Mouse (Mus musculus) adrenal gland, postnatal 25 days (tissue): ENCODE measurements around the gene Prr14. TPM values are rescaled to one million over a fixed set of nuclear protein-coding genes. Genes with fewer than 3 reads are reported as not detected.
"Not testable (repeated sequence)": the region's sequence is repeated elsewhere in the genome, so short reads cannot be mapped to it uniquely, and the experiment has no call there.

Experiments
- DNase-seq: peaks from one replicate; pipeline ENCODE4 v3.0.0; 2021; ENCODE audit warnings: mixed read lengths
- long read RNA-seq: library from polyadenylated mRNA; stranded (forward); transcript quantifications from one replicate; pipeline ENCODE4 v2.0.0, GENCODE M21; 2021
- total RNA-seq: library from RNA; stranded (reverse); gene quantifications from 2 replicates; pipeline ENCODE4 v1.2.3, GENCODE M21; 2021

Prr14 gene
- total RNA-seq = 62.4 and 63.3 TPM in 2 replicates
- long read RNA-seq, transcript Prr14-201 (11 exons, 2,402 nt) = major isoform, 5 of 34 reads
- long read RNA-seq, partial matches to known transcripts = 11 of 34 reads
- long read RNA-seq, other reads (novel, unspliced or antisense) = 13 of 34 reads

- not testable (repeated sequence) for DNase-seq
Measured at GRCm38 (mm10) chr7:127459311-127459710, at the start of gene Prr14. Prr14 (plus strand) TSS chr7:127459611.

- DNase-seq = no peak
Measured at GRCm38 (mm10) chr7:127411418-127411817, 48.0 kb upstream of the Prr14 start.

DNA sequence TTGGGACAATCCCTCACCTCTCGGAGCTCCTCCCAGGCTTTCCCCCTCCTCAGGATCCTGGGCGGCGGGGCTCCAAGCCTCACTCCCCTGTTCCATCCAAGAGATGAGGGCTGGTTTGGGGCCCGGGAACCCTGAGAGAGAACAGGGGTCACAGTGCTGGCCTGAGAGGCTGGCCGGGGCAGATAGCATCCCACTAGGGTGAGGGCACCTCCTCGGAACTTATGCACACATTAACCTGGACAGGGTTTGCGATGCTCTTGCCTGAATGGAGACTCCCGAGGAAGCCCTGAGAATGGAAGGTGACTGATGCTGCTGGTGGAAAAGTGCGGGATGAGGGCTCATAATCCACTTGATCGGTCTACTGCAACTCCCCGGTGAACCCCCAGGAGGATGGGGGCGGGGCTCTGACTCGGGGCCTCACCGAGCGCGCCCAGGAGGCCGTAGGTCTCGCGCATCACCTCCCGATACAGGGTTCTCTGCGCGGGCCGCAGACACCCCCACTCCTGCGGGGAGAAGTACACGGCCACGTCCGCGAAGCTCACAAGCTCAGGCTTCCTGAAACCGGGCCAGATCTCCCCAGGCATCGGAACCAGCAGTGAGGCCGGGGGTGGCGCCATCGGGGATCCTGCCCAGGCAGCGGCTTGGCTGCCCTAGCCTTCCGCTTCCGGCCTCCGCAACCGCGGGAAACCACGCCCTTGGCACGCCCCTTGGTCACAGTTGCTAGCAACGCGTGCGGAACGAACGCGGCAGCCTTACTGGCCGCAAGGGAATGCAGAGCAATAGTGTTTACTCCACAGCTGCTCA, 37.8 kb upstream of the Prr14 start, which contains the start of gene Zfp688:
Zfp688 (minus strand) TSS at position 681 of the 804 bp plus-strand sequence.
- peak; percentile 97 for DNase-seq

DNA sequence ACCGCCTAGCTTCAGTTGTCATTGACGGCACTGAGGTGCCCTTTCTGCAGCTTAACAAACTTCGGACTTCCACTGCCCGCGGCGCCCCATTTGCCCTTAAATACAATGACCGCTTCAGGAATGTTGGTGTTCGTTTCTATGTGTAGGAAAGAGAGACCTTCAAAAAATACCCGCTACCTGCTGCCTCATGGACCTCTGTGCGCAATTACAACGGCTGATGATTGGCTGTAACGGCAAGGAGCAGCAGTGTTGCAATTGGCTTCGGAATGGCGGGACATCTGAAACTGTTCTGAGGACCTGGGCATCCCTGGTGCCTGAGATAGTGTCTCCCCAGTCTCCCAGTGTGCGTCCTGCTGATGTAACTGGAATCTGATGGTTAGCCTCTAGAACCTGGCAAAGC, 37.2 kb upstream of the Prr14 start:
- DNase-seq = peak; percentile 19

DNA sequence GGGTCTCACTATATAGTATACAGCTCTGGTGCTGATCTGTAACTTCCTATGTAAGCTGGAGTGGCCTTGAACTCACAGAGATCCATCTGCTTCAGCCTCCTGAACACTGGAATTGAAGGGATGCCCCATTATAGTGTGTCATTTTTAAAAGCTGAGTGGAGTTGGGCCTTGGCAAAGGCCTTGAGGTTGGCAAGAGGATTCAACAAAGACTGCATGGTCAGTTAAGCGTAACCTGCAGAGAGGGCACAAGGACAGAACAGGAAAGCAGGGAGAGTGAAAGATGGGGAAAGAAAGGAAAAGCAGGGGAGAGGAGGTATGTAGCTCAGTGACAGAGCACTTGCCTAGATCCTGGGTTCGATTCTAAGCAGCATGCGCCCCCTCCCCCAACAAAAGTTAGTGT, 34.1 kb upstream of the Prr14 start:
- no peak for DNase-seq

- no peak for DNase-seq
Measured at GRCm38 (mm10) chr7:127425911-127426310, 33.5 kb upstream of the Prr14 start.

- no peak for DNase-seq
Measured at GRCm38 (mm10) chr7:127426354-127426753, 33.1 kb upstream of the Prr14 start.

DNA sequence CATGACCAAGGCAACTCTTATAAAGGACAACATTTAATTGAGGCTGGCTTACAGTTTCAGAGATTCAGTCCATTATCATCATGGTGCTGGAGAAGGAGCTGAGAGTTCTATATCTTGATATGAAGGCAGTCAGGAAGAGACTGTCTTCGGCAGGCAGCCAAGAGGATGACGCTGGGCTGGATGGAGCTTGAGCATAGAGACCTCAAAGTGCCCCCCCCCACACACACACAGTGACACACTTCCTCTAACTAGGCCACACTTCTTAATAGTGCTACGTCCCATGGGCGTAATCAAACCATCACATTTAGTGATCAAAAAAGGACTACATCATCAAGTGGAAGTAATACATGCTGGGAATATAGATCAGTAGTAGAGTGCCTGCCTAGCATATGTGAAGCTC, 24.2 kb upstream of the Prr14 start:
- no peak for DNase-seq

GRCm38 (mm10) chr7:127437724-127438123, 21.7 kb upstream of the Prr14 start:
- no peak for DNase-seq

DNA sequence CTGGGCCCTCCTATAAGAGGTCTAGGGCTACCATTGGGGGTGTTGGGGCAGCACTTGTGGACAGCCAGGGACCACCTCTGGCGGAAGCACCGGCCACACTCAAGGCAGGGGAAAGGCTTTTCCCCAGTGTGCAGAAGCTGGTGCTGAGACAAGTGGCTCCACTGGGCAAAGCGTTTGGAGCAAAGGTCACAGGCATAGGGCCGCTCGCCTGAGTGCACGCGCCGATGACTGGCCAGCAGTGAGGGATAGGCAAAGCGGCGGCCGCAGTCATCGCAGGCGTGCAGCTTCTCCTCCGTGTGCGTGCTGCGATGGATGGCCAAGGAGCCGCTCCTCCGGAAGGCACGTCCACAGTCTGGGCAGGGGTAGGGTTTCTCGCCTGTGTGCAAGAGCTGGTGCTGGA, 15.4 kb upstream of the Prr14 start:
- no peak for DNase-seq

DNA sequence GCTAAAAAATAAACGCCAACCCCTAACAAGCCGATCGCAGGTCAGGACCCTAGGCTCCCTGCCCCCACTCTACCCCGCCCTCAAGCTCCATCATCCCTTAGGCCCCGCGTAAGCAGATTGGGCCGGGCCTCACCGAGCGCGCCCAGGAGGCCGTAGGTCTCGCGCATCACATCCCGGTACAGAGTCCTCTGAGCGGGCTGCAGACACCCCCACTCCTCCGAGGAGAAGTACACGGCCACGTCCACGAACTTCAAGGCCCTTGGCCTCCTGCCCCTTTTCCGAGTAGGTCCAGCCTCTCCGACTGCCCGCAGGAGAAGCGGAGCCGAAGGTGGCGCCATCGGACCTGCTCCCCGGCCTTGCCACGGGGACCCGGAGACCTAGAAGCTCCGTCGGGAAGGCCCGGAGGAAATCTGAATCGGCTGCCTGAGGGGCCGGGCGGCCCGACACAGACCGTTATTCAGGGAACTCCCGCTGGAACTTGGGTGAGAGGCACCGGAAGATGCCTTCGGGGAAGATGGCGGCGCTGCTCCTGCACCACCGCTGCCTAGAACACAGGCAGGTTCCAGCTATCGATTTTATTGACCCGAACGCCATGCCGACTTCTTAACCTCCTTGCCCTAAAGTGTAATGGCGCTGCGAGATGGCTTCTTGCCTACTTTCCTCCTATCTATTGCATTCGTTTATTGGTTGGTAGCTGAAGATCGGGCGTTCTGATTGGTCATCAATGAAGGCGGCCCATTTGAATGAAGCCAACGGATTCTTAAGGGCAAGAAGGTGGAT, 10.7 kb upstream of the Prr14 start, which contains the start of gene Zfp689:
Zfp689 (minus strand) TSS at position 638 of the 780 bp plus-strand sequence.
- peak; percentile 86 for DNase-seq

- no peak for DNase-seq
Measured at GRCm38 (mm10) chr7:127449966-127450365, 9.4 kb upstream of the Prr14 start.

- DNase-seq = no peak
Measured at GRCm38 (mm10) chr7:127453056-127453455, 6.4 kb upstream of the Prr14 start.

DNA sequence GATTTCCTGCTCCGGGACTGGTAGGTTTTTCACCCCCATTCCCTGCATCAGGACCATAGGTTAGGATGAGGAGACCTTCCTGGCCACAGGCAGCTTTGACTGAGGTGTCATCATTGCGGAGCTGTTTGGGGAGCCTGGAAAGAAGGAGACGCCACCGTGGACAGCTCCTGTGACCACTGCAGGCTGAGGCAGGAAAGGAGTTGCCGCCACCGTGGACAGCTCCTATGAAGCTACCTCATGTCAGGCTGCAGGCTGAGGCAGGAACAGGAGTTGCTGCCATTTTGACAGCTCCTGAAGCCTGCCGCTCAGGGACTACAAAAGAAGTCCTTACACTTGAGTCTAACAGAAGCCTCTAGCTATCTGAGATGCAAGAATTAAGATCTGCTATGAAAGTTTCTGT, 4.5 kb upstream of the Prr14 start:
- DNase-seq = no peak

- DNase-seq = not testable (repeated sequence)
Measured at GRCm38 (mm10) chr7:127458371-127459122, 864 bp upstream of the Prr14 start.

- no peak for DNase-seq
Measured at GRCm38 (mm10) chr7:127465191-127465590, 5.8 kb downstream of the Prr14 start.

- not testable (repeated sequence) for DNase-seq
Measured at GRCm38 (mm10) chr7:127465670-127466069, 6.3 kb downstream of the Prr14 start.

- no peak for DNase-seq
Measured at GRCm38 (mm10) chr7:127466606-127467005, 7.2 kb downstream of the Prr14 start.

GRCm38 (mm10) chr7:127470011-127470715, 10.8 kb downstream of the Prr14 start:
- no peak for DNase-seq

- DNase-seq = peak; percentile 86
Measured at GRCm38 (mm10) chr7:127470743-127471645, 11.6 kb downstream of the Prr14 start.
